Mouse (Mus musculus) liver, postnatal 0 days (tissue): Measurements from ENCODE around the gene Exoc3l.

Experiments
- CTCF ChIP-seq: sonication (generic); IDR thresholded peaks from 2 replicates; pipeline ENCODE4 v1.5.1; 2016; ENCODE audit warnings: antibody characterized with exemption, low read depth
- EP300 ChIP-seq: IDR thresholded peaks from 2 replicates; pipeline ENCODE4 v1.6.1; 2016; ENCODE audit warnings: antibody characterized with exemption, low read depth, mild to moderate bottlenecking

- TF ChIP-seq CTCF, result no peak
- no peak for TF ChIP-seq EP300
Observed at GRCm38 (mm10) chr8:105286907-105287306, 9.0 kb downstream of the Exoc3l start.
